Mouse (Mus musculus) thymus, adult 2 months (tissue): ENCODE results near the gene Anln.

Experiments used
- CTCF ChIP-seq: fragments of 200-500 bp; IDR thresholded peaks from 2 replicates; pipeline ENCODE4 v1.5.1; 2012; ENCODE audit warnings: mild to moderate bottlenecking, control low read depth, low read length, moderate library complexity, borderline replicate concordance; ENCODE audit not compliant: control insufficient read depth, poor library complexity, insufficient read depth; ENCODE audit errors: extremely low read depth
- POLR2A ChIP-seq: fragments of 200-500 bp; IDR thresholded peaks from 2 replicates; pipeline ENCODE4 v1.6.1; 2012; ENCODE audit warnings: mild to moderate bottlenecking, low read length, control low read depth, moderate library complexity; ENCODE audit not compliant: control insufficient read depth, poor library complexity, insufficient read depth; ENCODE audit errors: extremely low read depth

- TF ChIP-seq POLR2A (no peak), CTCF (no peak)
These were observed 35.5 kb downstream of the Anln start for GRCm38 (mm10) chr9:22353465-22353864.
